ENCODE assay signal across 13 mouse cellular contexts in genomic region chr2:92278663-92279062, GRCm38 (mm10).
A peak's percentile ranks its signal among the peaks of the same experiment; 100 is the strongest.
DNase-seq lines count a peak whose midpoint lies in the region; ATAC-seq and TF ChIP-seq lines count a peak whose summit lies in the region.
"Had no signal": no experiment of that assay in that cellular context is flagged by ENCODE, and none has a peak within 500 bp of the region (broad histone marks: within the 10 kb centered on the region; RNA-seq: fewer than 3 reads in every experiment).

No protein-coding gene starts in this region.

- H3K4me3 ChIP-seq in forebrain, embryonic 14.5 days (ENCODE audit: low read depth, low read length): no peak overlapping the region
- H3K4me3 ChIP-seq in forebrain, embryonic 10.5 days: no peak overlapping the region
- no peak overlapping the region for H3K4me3 ChIP-seq in forebrain, postnatal 0 days (ENCODE audit: low read depth, low read length)
- no peak overlapping the region for H3K4me3 ChIP-seq in olfactory bulb, adult 2 months (ENCODE audit: insufficient read depth, low read depth, low read length)
- H3K4me3 ChIP-seq in intestine, postnatal 0 days (ENCODE audit: low read depth, low read length): no peak overlapping the region
- H3K4me3 ChIP-seq: embryonic facial prominence, embryonic 12.5 days; megakaryocyte, embryonic 14.5 days had no signal

- H3K27ac ChIP-seq in forebrain, embryonic 14.5 days (ENCODE audit: low read depth, low read length): peak overlapping the region; percentile 39; the same call in 1 of the 2 replicates
- H3K27ac ChIP-seq in forebrain, embryonic 10.5 days: no peak overlapping the region
- peak overlapping the region; percentile 74 for H3K27ac ChIP-seq in forebrain, postnatal 0 days (ENCODE audit: low read depth, low read length)
- H3K27ac ChIP-seq in olfactory bulb, adult 2 months (ENCODE audit: insufficient read depth, low read depth, low read length): 0 out of 2 replicates have a peak overlapping the region, but pooled peaks have one; percentile 48
- no peak overlapping the region for H3K27ac ChIP-seq in intestine, postnatal 0 days (ENCODE audit: low read depth, low read length)
- H3K27ac ChIP-seq: embryonic facial prominence, embryonic 12.5 days; liver, embryonic 14.5 days had no signal

- no peaks in the 10 kb centered on the region for H3K9me3 ChIP-seq in forebrain, embryonic 14.5 days (replicated peaks; ENCODE audit: control insufficient read depth, low read length)
- no peaks in the 10 kb centered on the region for H3K9me3 ChIP-seq in forebrain, embryonic 10.5 days
- no peaks in the 10 kb centered on the region for H3K9me3 ChIP-seq in forebrain, postnatal 0 days (ENCODE audit: low read length)
- H3K9me3 ChIP-seq in intestine, postnatal 0 days (ENCODE audit: control insufficient read depth): no peaks in the 10 kb centered on the region
- H3K9me3 ChIP-seq: embryonic facial prominence, embryonic 12.5 days; megakaryocyte, embryonic 14.5 days had no signal

- WGBS in forebrain, embryonic 14.5 days: 73% methylated on average over 7 of the region's 7 CpGs
- WGBS in forebrain, embryonic 10.5 days: 90% methylated on average over 7 of the region's 7 CpGs
- 41% methylated on average over 7 of the region's 7 CpGs for WGBS in forebrain, postnatal 0 days
- 33% methylated on average over 7 of the region's 7 CpGs for WGBS in olfactory bulb, adult 2 months
- 84% methylated on average over 7 of the region's 7 CpGs for WGBS in intestine, postnatal 0 days

- no peaks in the 10 kb centered on the region for H3K36me3 ChIP-seq in forebrain, embryonic 14.5 days (ENCODE audit: control insufficient read depth, insufficient read depth, low read length)
- no peaks in the 10 kb centered on the region; the same call in 1 of the 2 replicates for H3K36me3 ChIP-seq in forebrain, embryonic 10.5 days (replicated peaks)
- H3K36me3 ChIP-seq in forebrain, postnatal 0 days (ENCODE audit: insufficient read depth): no peaks in the 10 kb centered on the region
- H3K36me3 ChIP-seq in intestine, postnatal 0 days (ENCODE audit: control insufficient read depth, insufficient read depth): no peaks in the 10 kb centered on the region

- TF ChIP-seq CTCF in forebrain, postnatal 0 days (IDR thresholded peaks at IDR 0.05; ENCODE audit: low read depth): no peak
- no peak for TF ChIP-seq CTCF in olfactory bulb, adult 2 months (IDR thresholded peaks at IDR 0.05; ENCODE audit: insufficient read depth, low read depth, low read length)
- TF ChIP-seq CTCF in intestine, postnatal 0 days (IDR thresholded peaks at IDR 0.05; ENCODE audit: low read depth): no peak

- ATAC-seq in forebrain, embryonic 14.5 days: no peak
- peak; percentile 95 for ATAC-seq in forebrain, postnatal 0 days
- no peak for ATAC-seq in intestine, postnatal 0 days

- H3K4me1 ChIP-seq in forebrain, embryonic 14.5 days (ENCODE audit: control insufficient read depth, insufficient read depth, low read length): peaks cover 4% of the 10 kb centered on the region; the same call in 1 of the 2 replicates
- no peaks in the 10 kb centered on the region for H3K4me1 ChIP-seq in forebrain, embryonic 10.5 days
- H3K4me1 ChIP-seq in forebrain, postnatal 0 days (ENCODE audit: insufficient read depth): peaks cover 15% of the 10 kb centered on the region; the same call in 1 of the 2 replicates
- H3K4me1 ChIP-seq in olfactory bulb, adult 2 months (ENCODE audit: control insufficient read depth, insufficient read depth, low read length): peaks cover 4% of the 10 kb centered on the region
- H3K4me1 ChIP-seq in intestine, postnatal 0 days (replicated peaks; ENCODE audit: control insufficient read depth, insufficient read depth, low read length): no peaks in the 10 kb centered on the region
- H3K4me1 ChIP-seq: embryonic facial prominence, embryonic 12.5 days had no signal

- DNase-seq in forebrain, embryonic 14.5 days (ENCODE audit: low spot score): peak; percentile 42
- no peak for DNase-seq in forebrain, embryonic 10.5 days (ENCODE audit: extremely low spot score, low spot score)
- peak; percentile 74 for DNase-seq in forebrain, postnatal 0 days
- DNase-seq in layer of hippocampus, postnatal 14 days (ENCODE audit: low spot score in 2 of 2): peak; percentile 35 to 61
- no peak for DNase-seq in kidney, adult 11 months
- no peak for DNase-seq in ovary, adult 18-20 months (ENCODE audit: low spot score)
- DNase-seq: gastrocnemius, postnatal 25 days; kidney, postnatal 10 days had no signal

- no peaks in the 10 kb centered on the region for H3K27me3 ChIP-seq in forebrain, embryonic 14.5 days (replicated peaks; ENCODE audit: control insufficient read depth, insufficient read depth, low read length)
- no peaks in the 10 kb centered on the region for H3K27me3 ChIP-seq in forebrain, embryonic 10.5 days (ENCODE audit: poor library complexity, severe bottlenecking)
- H3K27me3 ChIP-seq in forebrain, postnatal 0 days (ENCODE audit: insufficient read depth, low read length): no peaks in the 10 kb centered on the region
- no peaks in the 10 kb centered on the region for H3K27me3 ChIP-seq in intestine, postnatal 0 days (replicated peaks; ENCODE audit: control insufficient read depth, insufficient read depth, low read length)
- H3K27me3 ChIP-seq: embryonic facial prominence, embryonic 12.5 days; megakaryocyte, embryonic 14.5 days had no signal

- no peak overlapping the region for H3K4me2 ChIP-seq in forebrain, embryonic 14.5 days (ENCODE audit: low read length)
- no peak overlapping the region for H3K4me2 ChIP-seq in forebrain, postnatal 0 days (ENCODE audit: low read depth)
- no peak overlapping the region for H3K4me2 ChIP-seq in intestine, postnatal 0 days (replicated peaks; ENCODE audit: low read depth)
- H3K4me2 ChIP-seq: embryonic facial prominence, embryonic 12.5 days had no signal

- H3K9ac ChIP-seq in forebrain, embryonic 14.5 days (ENCODE audit: low read length): 0 out of 2 replicates have a peak overlapping the region, but pooled peaks have one; percentile 25
- peak overlapping the region; percentile 36 for H3K9ac ChIP-seq in forebrain, postnatal 0 days
- no peak overlapping the region for H3K9ac ChIP-seq in intestine, postnatal 0 days (ENCODE audit: low read depth, low read length)
- H3K9ac ChIP-seq: embryonic facial prominence, embryonic 12.5 days; liver, embryonic 14.5 days had no signal

- no peak for TF ChIP-seq POLR2A in olfactory bulb, adult 2 months (IDR thresholded peaks at IDR 0.05; ENCODE audit: insufficient read depth, low read depth, low read length)

Comparison
In these comparisons a context has a peak if more than half of its experiments do, and no peak if none do; other contexts are left out.
1. DNase-seq: peak in forebrain, embryonic 14.5 days (single experiment), forebrain, postnatal 0 days (single experiment) and layer of hippocampus, postnatal 14 days (2 of 2); none in forebrain, embryonic 10.5 days (single experiment), kidney, adult 11 months (single experiment) and ovary, adult 18-20 months (single experiment).
2. H3K27ac ChIP-seq: peak in forebrain, embryonic 14.5 days (single experiment), forebrain, postnatal 0 days (single experiment) and olfactory bulb, adult 2 months (single experiment); none in forebrain, embryonic 10.5 days (single experiment) and intestine, postnatal 0 days (single experiment).